Mouse (Mus musculus): ENCODE results near the gene Arid3a.
A peak's percentile ranks its signal among the peaks of the same experiment; 100 is the strongest.

DNA sequence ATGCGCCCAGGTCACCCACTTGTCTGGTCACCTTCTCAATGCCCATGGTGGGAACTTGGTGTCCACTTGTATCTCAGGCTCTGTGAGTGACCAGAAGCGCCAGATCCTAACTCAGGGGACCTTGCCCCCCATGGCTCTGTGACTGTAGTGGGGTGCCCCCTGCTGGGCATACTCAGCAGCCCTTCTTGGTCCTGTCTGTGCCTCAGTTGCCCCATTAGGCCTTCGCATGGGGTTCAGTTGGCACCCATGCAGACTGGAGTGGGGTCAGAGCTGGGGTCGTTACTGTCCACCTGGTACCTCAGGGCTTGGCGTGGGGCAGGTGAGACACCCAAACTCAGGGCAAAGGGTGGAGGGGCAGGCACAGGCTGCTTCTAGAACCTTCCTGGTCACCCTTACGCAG lies 27.1 kb downstream of the Arid3a start:
- TF ChIP-seq POLR2A (IDR thresholded peaks at IDR 0.05; ENCODE audit: borderline replicate concordance, low read depth, low read length) (no peak), CTCF (IDR thresholded peaks at IDR 0.05; ENCODE audit: low read depth, low read length) (peak; percentile 57)

All from bone marrow macrophage, adult 2 months (primary cell).